In the genomic region with DNA sequence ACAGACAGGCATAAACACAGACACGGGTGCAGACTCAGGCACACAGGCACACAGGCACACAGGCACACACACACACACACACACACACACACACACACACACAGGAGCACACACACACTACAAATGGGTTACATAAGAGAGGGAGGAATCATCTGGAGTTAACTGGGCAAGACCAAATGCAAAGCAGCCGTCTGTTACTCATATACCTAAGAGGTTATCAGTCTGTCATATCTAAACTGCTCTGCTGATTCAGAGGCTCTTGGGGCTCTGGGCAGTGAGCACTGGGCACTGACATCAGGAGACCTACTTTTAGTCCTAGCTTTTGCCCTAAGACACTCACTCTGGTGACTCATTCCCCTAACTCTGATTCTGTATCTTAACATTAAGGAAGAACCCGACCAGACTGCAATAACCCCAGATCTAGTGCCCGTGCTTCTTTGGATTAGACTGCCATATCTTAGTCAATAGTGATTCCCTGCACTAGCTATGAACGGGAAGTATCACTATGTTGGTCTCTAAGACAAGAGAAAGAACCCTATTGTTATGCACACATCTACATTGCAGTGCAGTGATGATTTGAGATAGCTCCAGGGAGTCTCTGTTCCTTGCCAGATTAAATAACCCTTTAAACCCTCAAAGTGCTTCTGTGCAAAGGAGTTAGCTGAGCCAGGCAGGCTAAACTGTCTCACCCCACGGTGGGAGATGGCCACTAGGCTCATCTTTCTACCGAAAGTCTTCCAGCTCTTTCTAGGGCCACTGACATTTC, we compare ENCODE assay signal across 21 mouse cellular contexts.
DNase-seq lines count a peak whose midpoint lies in the region; ATAC-seq and TF ChIP-seq lines count a peak whose summit lies in the region.
"Had no signal": no experiment of that assay in that cellular context is flagged by ENCODE, and none has a peak within 500 bp of the region (broad histone marks: within the 10 kb centered on the region; RNA-seq: fewer than 3 reads in every experiment).

No protein-coding gene starts in this region.

- CTCF ChIA-PET in Patski (lab: Charles Lee) = no interaction called here

- TF ChIP-seq POLR2A in CH12.LX (IDR thresholded peaks at IDR 0.05; ENCODE audit: low read depth, low read length) = no peak

- TF ChIP-seq EP300 in CH12.LX (IDR thresholded peaks at IDR 0.05; ENCODE audit: low read length) = no peak

- H3K4me1 ChIP-seq in CH12.LX (ENCODE audit: control insufficient read depth in 1 of 2, insufficient read depth in 2 of 2) = peaks cover 0 to 4% of the 10 kb centered on the region in 2 experiments; a peak in 1 of 4 replicates
- H3K4me1 ChIP-seq: heart, embryonic 13.5 days; limb, embryonic 10.5 days had no signal

- in situ Hi-C loops in CH12.LX (cut with MboI; ENCODE audit: low pct_ligation_motif_present, low pct_unique_long_range_greater_than_20kb, low sequenced_read_pairs) (no loop called here), Patski (cut with MboI; ENCODE audit: low pct_unique_long_range_greater_than_20kb) (no loop called here)

- H3K4me3 ChIP-seq in CH12.LX (replicated peaks in 1 of 3; ENCODE audit: low read depth in 2 of 3, low read length in 2 of 3, poor library complexity in 1 of 3) = no peak overlapping the region
- H3K4me3 ChIP-seq: erythroblast, embryonic 14.5 days; heart, embryonic 13.5 days; left cerebral cortex, adult 2 months; limb, embryonic 10.5 days had no signal

- POLR2A ChIA-PET in Patski (lab: Charles Lee) = no interaction called here

- peak; percentile 11 for DNase-seq in kidney, adult 9 months
- no peak for DNase-seq in kidney, adult 18-20 months
- DNase-seq in CH12.LX (ENCODE audit: extremely low read depth) (peak; percentile 17), Patski (ENCODE audit: low read depth, low spot score) (no peak)
- no peak for DNase-seq in cerebellum, postnatal 14 days
- no peak for DNase-seq in right cerebral cortex, postnatal 36 days (ENCODE audit: low spot score in 2 of 2)
- DNase-seq: adrenal gland, adult 8-10 months; cerebellum, adult 9-10 months; gastrocnemius, postnatal 25 days; heart, postnatal 36 days; lung, embryonic 14.5 days; midbrain, embryonic 14.5 days; thymus, adult 18-20 months had no signal

- H3K9ac ChIP-seq in CH12.LX (ENCODE audit: insufficient read depth, low read depth) = no peak overlapping the region
- H3K9ac ChIP-seq: heart, embryonic 13.5 days; lung, embryonic 14.5 days had no signal

- no peak overlapping the region for H3K27ac ChIP-seq in CH12.LX (ENCODE audit: insufficient read depth, low read depth)
- H3K27ac ChIP-seq: heart, embryonic 13.5 days; left cerebral cortex, adult 2 months; limb, embryonic 10.5 days; macrophage had no signal

- TF ChIP-seq RAD21 in CH12.LX (IDR thresholded peaks at IDR 0.05; ENCODE audit: low read depth, low read length) = no peak

- no peaks in the 10 kb centered on the region for H3K36me3 ChIP-seq in CH12.LX (replicated peaks in 1 of 2; ENCODE audit: control insufficient read depth in 1 of 2, insufficient read depth in 1 of 2, low read length in 1 of 2)
- H3K36me3 ChIP-seq: heart, embryonic 13.5 days; limb, embryonic 10.5 days had no signal

- dilution Hi-C loops in CH12.LX (cut with MboI; ENCODE audit: extremely low pct_ligation_motif_present, extremely low pct_unique_long_range_greater_than_20kb, low sequenced_read_pairs) = no loop called here

- TF ChIP-seq CTCF in CH12.LX (conservative IDR thresholded peaks at IDR 0.05 in 1 of 2, IDR thresholded peaks at IDR 0.05 in 1 of 2; ENCODE audit: low read depth in 2 of 2, low read length in 2 of 2) (no peak), Patski (IDR thresholded peaks at IDR 0.05) (no peak)

- H3K27me3 ChIP-seq in CH12.LX (replicated peaks) = peaks cover 13% of the 10 kb centered on the region
- H3K27me3 ChIP-seq in Patski = peaks cover 3% of the 10 kb centered on the region
- H3K27me3 ChIP-seq: heart, embryonic 13.5 days had no signal

- no peaks in the 10 kb centered on the region for H3K9me3 ChIP-seq in CH12.LX (replicated peaks; ENCODE audit: low read length)
- H3K9me3 ChIP-seq: heart, embryonic 13.5 days; limb, embryonic 10.5 days had no signal

- ATAC-seq in Patski = peak; percentile 21
- peak; percentile 54 for ATAC-seq in megakaryocyte progenitor cell, adult 5-6 weeks (replicated peaks; ENCODE audit: poor library complexity)
- ATAC-seq: forebrain, embryonic 14.5 days had no signal

- H3K4me2 ChIP-seq in CH12.LX (ENCODE audit: insufficient read depth, low read depth, poor library complexity, severe bottlenecking) = no peak overlapping the region
- H3K4me2 ChIP-seq: heart, embryonic 13.5 days; liver, embryonic 11.5 days; lung, embryonic 14.5 days had no signal

- H3K79me2 ChIP-seq in CH12.LX (replicated peaks; ENCODE audit: control insufficient read depth, extremely low read depth, insufficient read depth, poor library complexity, severe bottlenecking) = no peaks in the 10 kb centered on the region

TF ChIP-seq in CH12.LX, 34 proteins besides CTCF, POLR2A, EP300 and RAD21:
- TF ChIP-seq MEF2A (IDR thresholded peaks at IDR 0.05; ENCODE audit: borderline replicate concordance, low read depth, low read length) (no peak), USF1 (IDR thresholded peaks at IDR 0.05; ENCODE audit: low read depth, low read length) (no peak), E2F4 (IDR thresholded peaks at IDR 0.05; ENCODE audit: insufficient replicate concordance, low read depth, low read length) (no peak), TBP (conservative IDR thresholded peaks at IDR 0.05; ENCODE audit: low read depth, low read length) (no peak)

Comparison
In these comparisons a context has a peak if more than half of its experiments do, and no peak if none do; other contexts are left out.
1. DNase-seq: peak in kidney, adult 9 months (single experiment) and CH12.LX (single experiment); none in kidney, adult 18-20 months (single experiment), Patski (single experiment), cerebellum, postnatal 14 days (0 of 2) and right cerebral cortex, postnatal 36 days (0 of 2).